Mouse (Mus musculus): ENCODE measurements around the gene Man2c1. TPM values are rescaled to one million over a fixed set of nuclear protein-coding genes. Genes with fewer than 3 reads are reported as not detected.

Gene Man2c1
- polyA plus RNA-seq, 1 experiment from 2014 or later, result 43.2 TPM

GRCm38 (mm10) chr9:57152331-57152730 lies 21.8 kb downstream of the Man2c1 start:
- H3K27me3 ChIP-seq (ENCODE audit: control insufficient read depth, insufficient read depth, low read length), result no peaks in the 10 kb centered on the region
- WGBS, result 45% methylated on average over 6 of the region's 6 CpGs
- no peak for ATAC-seq (ENCODE audit: low read depth)
- H3K27ac ChIP-seq (ENCODE audit: low read depth, low read length), result no peak overlapping the region
- H3K4me3 ChIP-seq (ENCODE audit: low read depth, low read length), result no peak overlapping the region
- H3K36me3 ChIP-seq (ENCODE audit: control insufficient read depth, insufficient read depth, low read length), result 0 out of 2 replicates have a peak, but pooled peaks cover 3% of the 10 kb centered on the region
- H3K9ac ChIP-seq (replicated peaks; ENCODE audit: low read depth, low read length), result no peak overlapping the region
- no peaks in the 10 kb centered on the region for H3K9me3 ChIP-seq (ENCODE audit: control insufficient read depth, low read length)
- no peak overlapping the region for H3K4me2 ChIP-seq (ENCODE audit: low read depth, low read length)
- peaks cover 15% of the 10 kb centered on the region for H3K4me1 ChIP-seq (ENCODE audit: control insufficient read depth, insufficient read depth, low read length)

DNA sequence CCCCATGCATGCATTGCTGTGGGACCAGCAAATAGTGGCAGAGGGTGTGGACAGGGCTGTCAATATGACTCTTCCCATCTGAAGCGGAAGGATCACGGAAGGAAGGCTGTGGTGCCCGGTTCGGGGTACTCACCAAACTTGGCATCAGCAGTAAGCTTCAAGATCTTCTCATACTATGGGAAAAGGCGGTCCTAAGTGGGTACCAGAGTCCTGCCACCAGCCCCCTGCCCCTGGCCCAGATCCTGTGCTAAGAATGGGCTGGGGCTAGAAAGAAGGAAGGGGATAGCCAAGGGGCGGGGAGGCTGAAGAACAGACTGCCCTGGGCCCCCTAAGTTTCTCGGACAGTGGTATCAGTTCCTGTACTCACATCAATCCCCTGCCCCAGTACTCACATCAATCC lies 25.9 kb downstream of the Man2c1 start:
- Histone ChIP-seq H3K27ac (ENCODE audit: low read depth, low read length) (no peak overlapping the region), H3K9ac (replicated peaks; ENCODE audit: low read depth, low read length) (no peak overlapping the region), H3K4me1 (ENCODE audit: control insufficient read depth, insufficient read depth, low read length) (peaks cover 12% of the 10 kb centered on the region), H3K36me3 (ENCODE audit: control insufficient read depth, insufficient read depth, low read length) (0 out of 2 replicates have a peak, but pooled peaks cover 3% of the 10 kb centered on the region), H3K4me3 (ENCODE audit: low read depth, low read length) (no peak overlapping the region), H3K4me2 (ENCODE audit: low read depth, low read length) (no peak overlapping the region), H3K27me3 (ENCODE audit: control insufficient read depth, insufficient read depth, low read length) (no peaks in the 10 kb centered on the region), H3K9me3 (ENCODE audit: control insufficient read depth, low read length) (no peaks in the 10 kb centered on the region)
- over 99% methylated on average over 7 of the region's 7 CpGs for WGBS
- ATAC-seq (ENCODE audit: low read depth), result no peak

GRCm38 (mm10) chr9:57156823-57157222 lies 26.3 kb downstream of the Man2c1 start:
- H3K4me3 ChIP-seq (ENCODE audit: low read depth, low read length), result no peak overlapping the region
- ATAC-seq (ENCODE audit: low read depth), result no peak

GRCm38 (mm10) chr9:57157499-57157898 lies 27.0 kb downstream of the Man2c1 start:
- Histone ChIP-seq H3K27me3 (ENCODE audit: control insufficient read depth, insufficient read depth, low read length) (no peaks in the 10 kb centered on the region), H3K36me3 (ENCODE audit: control insufficient read depth, insufficient read depth, low read length) (0 out of 2 replicates have a peak, but pooled peaks cover 3% of the 10 kb centered on the region), H3K9ac (replicated peaks; ENCODE audit: low read depth, low read length) (peak overlapping the region; percentile 76), H3K9me3 (ENCODE audit: control insufficient read depth, low read length) (no peaks in the 10 kb centered on the region), H3K27ac (ENCODE audit: low read depth, low read length) (no peak overlapping the region), H3K4me3 (ENCODE audit: low read depth, low read length) (peak overlapping the region; percentile 73), H3K4me2 (ENCODE audit: low read depth, low read length) (peak overlapping the region; percentile 85), H3K4me1 (ENCODE audit: control insufficient read depth, insufficient read depth, low read length) (peaks cover 12% of the 10 kb centered on the region)
- 0 out of 2 replicates have a peak, but pooled peaks have one; percentile 7 for ATAC-seq (ENCODE audit: low read depth)
- 33% methylated on average over 13 of the region's 13 CpGs for WGBS

More at GRCm38 (mm10) chr9:57156823-57157222, 26.3 kb downstream of the Man2c1 start:
- Histone ChIP-seq H3K27ac (ENCODE audit: low read depth, low read length) (no peak overlapping the region), H3K4me2 (ENCODE audit: low read depth, low read length) (no peak overlapping the region), H3K9me3 (ENCODE audit: control insufficient read depth, low read length) (no peaks in the 10 kb centered on the region), H3K36me3 (ENCODE audit: control insufficient read depth, insufficient read depth, low read length) (0 out of 2 replicates have a peak, but pooled peaks cover 3% of the 10 kb centered on the region), H3K9ac (replicated peaks; ENCODE audit: low read depth, low read length) (no peak overlapping the region), H3K4me1 (ENCODE audit: control insufficient read depth, insufficient read depth, low read length) (peaks cover 12% of the 10 kb centered on the region), H3K27me3 (ENCODE audit: control insufficient read depth, insufficient read depth, low read length) (no peaks in the 10 kb centered on the region)
- 86% methylated on average over 8 of the region's 8 CpGs for whole genome bisulfite sequencing

- ATAC-seq (ENCODE audit: low read depth), result peak; percentile 92
- peak within 1 kb of the TSS; percentile 73 for H3K4me3 ChIP-seq (ENCODE audit: low read depth, low read length)
- peak within 1 kb of the TSS; percentile 85 for H3K4me2 ChIP-seq (ENCODE audit: low read depth, low read length)
- H3K27me3 ChIP-seq (ENCODE audit: control insufficient read depth, insufficient read depth, low read length), result no peaks in the 10 kb centered on the region
- H3K9ac ChIP-seq (replicated peaks; ENCODE audit: low read depth, low read length), result peak within 1 kb of the TSS; percentile 76
- WGBS, result under 1% methylated on average over 24 of the region's 24 CpGs
- H3K27ac ChIP-seq (ENCODE audit: low read depth, low read length), result no peak within 1 kb of the TSS
- H3K9me3 ChIP-seq (ENCODE audit: control insufficient read depth, low read length), result no peaks in the 10 kb centered on the region
- peaks cover 12% of the 10 kb centered on the region for H3K4me1 ChIP-seq (ENCODE audit: control insufficient read depth, insufficient read depth, low read length)
- H3K36me3 ChIP-seq (ENCODE audit: control insufficient read depth, insufficient read depth, low read length), result 0 out of 2 replicates have a peak, but pooled peaks cover 3% of the 10 kb centered on the region
Measured at GRCm38 (mm10) chr9:57158013-57158470, 27.6 kb downstream of the Man2c1 start, which contains the start of gene Commd4. TSS of gene Commd4 (minus strand) at chr9:57158331.

- Histone ChIP-seq H3K27ac (ENCODE audit: low read depth, low read length) (no peak overlapping the region), H3K36me3 (ENCODE audit: control insufficient read depth, insufficient read depth, low read length) (0 out of 2 replicates have a peak, but pooled peaks cover 3% of the 10 kb centered on the region), H3K4me3 (ENCODE audit: low read depth, low read length) (peak overlapping the region; percentile 73), H3K27me3 (ENCODE audit: control insufficient read depth, insufficient read depth, low read length) (no peaks in the 10 kb centered on the region), H3K4me1 (ENCODE audit: control insufficient read depth, insufficient read depth, low read length) (peaks cover 12% of the 10 kb centered on the region), H3K9me3 (ENCODE audit: control insufficient read depth, low read length) (no peaks in the 10 kb centered on the region), H3K9ac (replicated peaks; ENCODE audit: low read depth, low read length) (peak overlapping the region; percentile 76), H3K4me2 (ENCODE audit: low read depth, low read length) (peak overlapping the region; percentile 85)
- ATAC-seq (ENCODE audit: low read depth), result peak; percentile 15; the same call in 1 of the 2 replicates
- WGBS, result 41% methylated on average over 11 of the region's 11 CpGs
Measured at GRCm38 (mm10) chr9:57158506-57158905, 28.0 kb downstream of the Man2c1 start.

GRCm38 (mm10) chr9:57162496-57162895 lies 32.0 kb downstream of the Man2c1 start:
- H3K27me3 ChIP-seq (ENCODE audit: control insufficient read depth, insufficient read depth, low read length), result no peaks in the 10 kb centered on the region
- no peaks in the 10 kb centered on the region for H3K36me3 ChIP-seq (ENCODE audit: control insufficient read depth, insufficient read depth, low read length)
- no peak overlapping the region for H3K4me3 ChIP-seq (ENCODE audit: low read depth, low read length)
- H3K9ac ChIP-seq (replicated peaks; ENCODE audit: low read depth, low read length), result no peak overlapping the region
- H3K4me1 ChIP-seq (ENCODE audit: control insufficient read depth, insufficient read depth, low read length), result 0 out of 2 replicates have a peak, but pooled peaks cover 3% of the 10 kb centered on the region
- no peak overlapping the region for H3K4me2 ChIP-seq (ENCODE audit: low read depth, low read length)
- WGBS, result 26% methylated on average over 3 of the region's 3 CpGs
- ATAC-seq (ENCODE audit: low read depth), result no peak
- no peak overlapping the region for H3K27ac ChIP-seq (ENCODE audit: low read depth, low read length)
- H3K9me3 ChIP-seq (ENCODE audit: control insufficient read depth, low read length), result no peaks in the 10 kb centered on the region

DNA sequence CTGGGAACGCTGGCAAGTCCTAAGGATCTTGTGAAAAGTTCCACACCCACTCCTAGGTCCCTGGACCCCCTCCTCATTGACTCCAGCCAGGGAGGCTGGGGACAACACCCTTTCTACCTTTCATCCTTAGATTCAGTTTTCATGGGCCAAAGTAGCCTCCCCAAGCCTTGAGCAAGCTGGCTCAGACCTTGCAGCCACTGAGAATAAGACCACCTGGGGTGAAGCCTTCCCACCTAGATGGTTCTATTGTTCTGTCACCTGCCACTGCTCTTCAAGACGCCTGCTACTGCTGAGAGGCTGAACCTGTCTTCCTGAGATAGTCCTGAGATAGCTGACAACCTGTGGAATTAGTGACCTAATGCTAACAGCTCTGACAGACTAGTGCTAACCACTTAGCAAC lies 32.6 kb downstream of the Man2c1 start:
- Histone ChIP-seq H3K4me3 (ENCODE audit: low read depth, low read length) (no peak overlapping the region), H3K27me3 (ENCODE audit: control insufficient read depth, insufficient read depth, low read length) (no peaks in the 10 kb centered on the region), H3K9me3 (ENCODE audit: control insufficient read depth, low read length) (no peaks in the 10 kb centered on the region), H3K27ac (ENCODE audit: low read depth, low read length) (no peak overlapping the region), H3K9ac (replicated peaks; ENCODE audit: low read depth, low read length) (no peak overlapping the region), H3K36me3 (ENCODE audit: control insufficient read depth, insufficient read depth, low read length) (no peaks in the 10 kb centered on the region), H3K4me1 (ENCODE audit: control insufficient read depth, insufficient read depth, low read length) (no peaks in the 10 kb centered on the region), H3K4me2 (ENCODE audit: low read depth, low read length) (no peak overlapping the region)
- no peak for ATAC-seq (ENCODE audit: low read depth)
- WGBS, result 42% methylated on average over 2 of the region's 2 CpGs

DNA sequence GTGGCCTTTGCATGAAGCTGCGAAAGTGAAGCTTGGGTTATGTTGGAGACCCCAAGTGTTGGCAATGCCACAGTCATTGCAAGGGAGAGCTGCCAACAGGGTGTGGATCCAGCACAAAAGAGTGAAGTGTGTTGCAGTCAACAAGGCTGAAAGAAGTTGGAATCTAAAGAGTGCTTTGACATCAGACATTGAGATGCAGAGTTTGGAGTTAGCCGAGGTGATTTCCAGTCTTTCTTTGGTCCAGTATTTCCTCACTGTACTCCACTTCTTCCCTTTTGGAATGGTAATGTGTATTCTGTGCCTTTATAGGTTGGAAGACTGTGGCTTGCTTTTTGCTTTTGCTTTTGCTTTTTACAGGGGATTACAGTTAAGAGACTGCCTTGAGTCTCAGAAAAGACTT lies 35.7 kb downstream of the Man2c1 start:
- H3K9me3 ChIP-seq (ENCODE audit: control insufficient read depth, low read length), result no peaks in the 10 kb centered on the region
- H3K4me2 ChIP-seq (ENCODE audit: low read depth, low read length), result no peak overlapping the region
- H3K9ac ChIP-seq (replicated peaks; ENCODE audit: low read depth, low read length), result no peak overlapping the region
- no peaks in the 10 kb centered on the region for H3K36me3 ChIP-seq (ENCODE audit: control insufficient read depth, insufficient read depth, low read length)
- H3K4me1 ChIP-seq (ENCODE audit: control insufficient read depth, insufficient read depth, low read length), result no peaks in the 10 kb centered on the region
- 78% methylated on average over 2 of the region's 2 CpGs for WGBS
- no peak overlapping the region for H3K4me3 ChIP-seq (ENCODE audit: low read depth, low read length)
- no peak overlapping the region for H3K27ac ChIP-seq (ENCODE audit: low read depth, low read length)
- no peaks in the 10 kb centered on the region for H3K27me3 ChIP-seq (ENCODE audit: control insufficient read depth, insufficient read depth, low read length)
- no peak for ATAC-seq (ENCODE audit: low read depth)

All from neural tube, embryonic 14.5 days (tissue).